Mouse (Mus musculus) CH12.LX (cell line): ENCODE data around the gene Pax5. TPM values are rescaled to one million over a fixed set of nuclear protein-coding genes. Genes with fewer than 3 reads are reported as not detected.

Experiments
- DNase-seq: peaks from one replicate; pipeline ENCODE4 v3.0.0-alpha.2; 2013; ENCODE audit errors: extremely low read depth
- H3K27ac ChIP-seq: 2 replicates; pipeline ENCODE4 v1.5.1; 2012; ENCODE audit warnings: low read depth, mild to moderate bottlenecking, control low read depth, moderate library complexity; ENCODE audit not compliant: insufficient read depth
- H3K27me3 ChIP-seq: replicated peaks from 2 replicates; pipeline ENCODE3; 2012; ENCODE audit warnings: inconsistent platforms
- H3K36me3 ChIP-seq, 2 experiments: replicated peaks in 1 of 2; 2 replicates each; pipeline versions ENCODE3 to v1.6.1; 2012; ENCODE audit warnings: inconsistent platforms in 1 of 2, low read length in 1 of 2, mild to moderate bottlenecking in 1 of 2, mixed read lengths in 1 of 2, moderate library complexity in 1 of 2; ENCODE audit not compliant: control insufficient read depth in 1 of 2, insufficient read depth in 1 of 2
- H3K4me1 ChIP-seq, 2 experiments: 2 replicates each; pipeline ENCODE4 v1.6.1; 2012; ENCODE audit warnings: inconsistent platforms in 1 of 2, moderate library complexity in 1 of 2; ENCODE audit not compliant: insufficient read depth in 2 of 2, control insufficient read depth in 1 of 2
- H3K4me2 ChIP-seq: 2 replicates; pipeline ENCODE4 v1.6.1; 2012; ENCODE audit warnings: low read depth, mild to moderate bottlenecking, control low read depth; ENCODE audit not compliant: poor library complexity, insufficient read depth, severe bottlenecking
- H3K4me3 ChIP-seq, 3 experiments: fragments of 150-350 bp in 1 of 3; sonication (generic) in 1 of 3; replicated peaks in 1 of 3; 2 replicates each; pipeline versions ENCODE3 to v1.5.1; 2011 to 2012; ENCODE audit warnings: low read depth in 2 of 3, low read length in 2 of 3, mild to moderate bottlenecking in 2 of 3, moderate library complexity in 2 of 3, control low read depth in 1 of 3, improper control_type of control experiment in 1 of 3, inconsistent platforms in 1 of 3, mixed read lengths in 1 of 3; ENCODE audit not compliant: poor library complexity in 1 of 3
- H3K79me2 ChIP-seq: replicated peaks from 2 replicates; pipeline ENCODE4 v1.6.1; 2012; ENCODE audit warnings: mild to moderate bottlenecking, moderate library complexity; ENCODE audit not compliant: control insufficient read depth, poor library complexity, insufficient read depth, severe bottlenecking; ENCODE audit errors: extremely low read depth
- H3K9ac ChIP-seq: 2 replicates; pipeline ENCODE4 v1.6.1; 2012; ENCODE audit warnings: low read depth, mild to moderate bottlenecking, control low read depth, moderate library complexity; ENCODE audit not compliant: insufficient read depth
- H3K9me3 ChIP-seq: replicated peaks from 2 replicates; pipeline ENCODE3; 2012; ENCODE audit warnings: low read length, inconsistent platforms, mixed read lengths
- BHLHE40 ChIP-seq: IDR thresholded peaks from 2 replicates; pipeline ENCODE4 v1.6.1; 2011; ENCODE audit warnings: mild to moderate bottlenecking, low read depth, low read length, improper control_type of control experiment
- E2F4 ChIP-seq: IDR thresholded peaks from 2 replicates; pipeline ENCODE4 v1.6.1; 2011; ENCODE audit warnings: low read depth, low read length, improper control_type of control experiment; ENCODE audit not compliant: insufficient replicate concordance
- ELF1 ChIP-seq: IDR thresholded peaks from 2 replicates; pipeline ENCODE4 v1.6.1; 2014; ENCODE audit warnings: low read depth, mild to moderate bottlenecking, inconsistent platforms, low read length, improper control_type of control experiment
- EP300 ChIP-seq: IDR thresholded peaks from 2 replicates; pipeline ENCODE4 v1.6.1; 2011; ENCODE audit warnings: low read length, improper control_type of control experiment
- ETS1 ChIP-seq: conservative IDR thresholded peaks from 2 replicates; pipeline ENCODE4 v1.6.1; 2012; ENCODE audit warnings: low read depth, mild to moderate bottlenecking, inconsistent platforms, low read length, improper control_type of control experiment, moderate library complexity
- GABPA ChIP-seq: IDR thresholded peaks from 2 replicates; pipeline ENCODE4 v1.6.1; 2012; ENCODE audit warnings: low read depth, low read length, improper control_type of control experiment, inconsistent platforms; ENCODE audit not compliant: insufficient replicate concordance
- JUN ChIP-seq: IDR thresholded peaks from 2 replicates; pipeline ENCODE4 v1.6.1; 2011; ENCODE audit warnings: low read depth, mild to moderate bottlenecking, low read length, improper control_type of control experiment, moderate library complexity; ENCODE audit not compliant: insufficient read depth
- JUND ChIP-seq: conservative IDR thresholded peaks from 2 replicates; pipeline ENCODE4 v1.6.1; 2011; ENCODE audit warnings: low read depth, low read length, improper control_type of control experiment
- MAX ChIP-seq: IDR thresholded peaks from 2 replicates; pipeline ENCODE4 v1.6.1; 2011; ENCODE audit warnings: low read length, improper control_type of control experiment
- MAZ ChIP-seq: IDR thresholded peaks from 2 replicates; pipeline ENCODE4 v1.6.1; 2012; ENCODE audit warnings: low read depth, mild to moderate bottlenecking, inconsistent platforms, low read length, improper control_type of control experiment, moderate library complexity
- MEF2A ChIP-seq: IDR thresholded peaks from 2 replicates; pipeline ENCODE4 v1.6.1; 2014; ENCODE audit warnings: low read depth, mild to moderate bottlenecking, inconsistent platforms, low read length, improper control_type of control experiment, borderline replicate concordance
- MYC ChIP-seq: IDR thresholded peaks from 2 replicates; pipeline ENCODE4 v1.6.1; 2011; ENCODE audit warnings: low read depth, mild to moderate bottlenecking, improper control_type of control experiment, low read length
- NRF1 ChIP-seq: IDR thresholded peaks from 2 replicates; pipeline ENCODE4 v1.6.1; 2014; ENCODE audit warnings: low read depth, mild to moderate bottlenecking, inconsistent platforms, low read length, improper control_type of control experiment, moderate library complexity
- PAX5 ChIP-seq: IDR thresholded peaks from 2 replicates; pipeline ENCODE4 v1.6.1; 2012; ENCODE audit warnings: low read length, inconsistent platforms, mixed read lengths
- POLR2A ChIP-seq: IDR thresholded peaks from 2 replicates; pipeline ENCODE4 v1.6.1; 2011; ENCODE audit warnings: low read depth, mild to moderate bottlenecking, improper control_type of control experiment, low read length
- POLR2AphosphoS2 ChIP-seq: IDR thresholded peaks from 2 replicates; pipeline ENCODE4 v1.6.1; 2011; ENCODE audit warnings: low read depth, low read length, improper control_type of control experiment
- RAD21 ChIP-seq: IDR thresholded peaks from 2 replicates; pipeline ENCODE4 v1.6.1; 2011; ENCODE audit warnings: low read depth, mild to moderate bottlenecking, low read length, improper control_type of control experiment, moderate library complexity
- RCOR1 ChIP-seq: conservative IDR thresholded peaks from 2 replicates; pipeline ENCODE4 v1.6.1; 2012; ENCODE audit warnings: low read depth, mild to moderate bottlenecking, inconsistent platforms, low read length, improper control_type of control experiment
- SIN3A ChIP-seq: IDR thresholded peaks from 2 replicates; pipeline ENCODE4 v1.6.1; 2012; ENCODE audit warnings: low read length, improper control_type of control experiment, inconsistent platforms
- SMC3 ChIP-seq: IDR thresholded peaks from 2 replicates; pipeline ENCODE4 v1.6.1; 2011; ENCODE audit warnings: low read depth, low read length, improper control_type of control experiment
- TBP ChIP-seq: conservative IDR thresholded peaks from 2 replicates; pipeline ENCODE4 v1.6.1; 2011; ENCODE audit warnings: low read depth, low read length, improper control_type of control experiment
- TCF12 ChIP-seq: IDR thresholded peaks from 2 replicates; pipeline ENCODE4 v1.6.1; 2014; ENCODE audit warnings: low read depth, mild to moderate bottlenecking, inconsistent platforms, low read length, improper control_type of control experiment
- ZC3H11A ChIP-seq: IDR thresholded peaks from 2 replicates; pipeline ENCODE4 v1.6.1; 2012; ENCODE audit warnings: low read depth, mild to moderate bottlenecking, inconsistent platforms, low read length, improper control_type of control experiment
- ZKSCAN1 ChIP-seq: IDR thresholded peaks from 2 replicates; pipeline ENCODE4 v1.6.1; 2012; ENCODE audit warnings: low read depth, inconsistent platforms, low read length, improper control_type of control experiment, borderline replicate concordance
- ZMIZ1 ChIP-seq: IDR thresholded peaks from 2 replicates; pipeline ENCODE4 v1.6.1; 2012; ENCODE audit warnings: low read depth, mild to moderate bottlenecking, inconsistent platforms, low read length, improper control_type of control experiment
- ZNF384 ChIP-seq: IDR thresholded peaks from 2 replicates; pipeline ENCODE4 v1.6.1; 2012; ENCODE audit warnings: low read depth, low read length, improper control_type of control experiment, inconsistent platforms
- dilution Hi-C: fragments of 300-500 bp; cut with MboI; formaldehyde crosslinking; loops from 2 replicates; pipeline ENCODE4 v1.14.3; 2020; ENCODE audit warnings: low sequenced_read_pairs; ENCODE audit not compliant: extremely low pct_unique_long_range_greater_than_20kb, extremely low pct_ligation_motif_present
- in situ Hi-C: fragments of 300-500 bp; cut with MboI; formaldehyde crosslinking; loops from 3 replicates; pipeline ENCODE4 v1.14.3; 2019; ENCODE audit warnings: low sequenced_read_pairs, low pct_ligation_motif_present, low pct_unique_long_range_greater_than_20kb, mixed read lengths
- polyA plus RNA-seq: library from polyadenylated mRNA; unstranded; fragments of >175 nt; gene quantifications from 2 replicates; pipeline ENCODE4 v1.2.1, GENCODE M21; 2012; ENCODE audit warnings: low read depth; ENCODE audit not compliant: insufficient read length
- total RNA-seq, 2 experiments: library from RNA; depleted of rRNA; stranded (reverse); fragments of 300-350 nt in 1 of 2; fragments of >200 nt in 1 of 2; gene quantifications; 2 replicates each; pipeline ENCODE4 v1.2.3; 2012 to 2014

Gene Pax5
- total and polyA plus RNA-seq, 3 experiments, result 13.5 to 57.4 (median 21.8) TPM

- Histone ChIP-seq H3K27me3 (no peaks in the 10 kb centered on the region), H3K4me1 (peaks cover 0 to 14% of the 10 kb centered on the region in 2 experiments; a peak in 1 of 4 replicates), H3K4me3 (no peak overlapping the region), H3K9ac (no peak overlapping the region), H3K36me3 (no peaks in the 10 kb centered on the region), H3K4me2 (no peak overlapping the region), H3K9me3 (peaks cover 16% of the 10 kb centered on the region), H3K27ac (no peak overlapping the region), H3K79me2 (no peaks in the 10 kb centered on the region)
- TF ChIP-seq RAD21 (no peak), SMC3 (no peak), MAX (no peak), ZC3H11A (no peak), ETS1 (no peak)
- dilution Hi-C loops, result no loop called here
- in situ Hi-C loops, result no loop called here
- no peak for DNase-seq
Measured at GRCm38 (mm10) chr4:44717676-44718075, 7.4 kb upstream of the Pax5 start.

- peaks cover 22% of the 10 kb centered on the region for H3K9me3 ChIP-seq
- TF ChIP-seq MYC (no peak), TBP (no peak), SMC3 (no peak), ZMIZ1 (no peak), JUN (no peak), JUND (no peak), RCOR1 (no peak), MEF2A (no peak)
- H3K4me2 ChIP-seq, result no peak overlapping the region
- no peaks in the 10 kb centered on the region for H3K79me2 ChIP-seq
- H3K4me1 ChIP-seq, result peaks cover 0 to 14% of the 10 kb centered on the region in 2 experiments; a peak in 1 of 4 replicates
- no peak overlapping the region for H3K27ac ChIP-seq
- no peak for DNase-seq
- no peak overlapping the region for H3K4me3 ChIP-seq
- in situ Hi-C loops (no loop called here), dilution Hi-C loops (no loop called here)
- H3K27me3 ChIP-seq, result no peaks in the 10 kb centered on the region
- H3K36me3 ChIP-seq, result no peaks in the 10 kb centered on the region
- no peak overlapping the region for H3K9ac ChIP-seq
Measured at GRCm38 (mm10) chr4:44716391-44716790, 6.1 kb upstream of the Pax5 start.

- Histone ChIP-seq H3K4me2 (no peak overlapping the region), H3K4me3 (no peak overlapping the region), H3K9ac (no peak overlapping the region), H3K4me1 (peaks cover 0 to 14% of the 10 kb centered on the region in 2 experiments; a peak in 1 of 4 replicates), H3K27me3 (no peaks in the 10 kb centered on the region), H3K36me3 (no peaks in the 10 kb centered on the region), H3K79me2 (no peaks in the 10 kb centered on the region), H3K27ac (no peak overlapping the region), H3K9me3 (peaks cover 22% of the 10 kb centered on the region)
- in situ Hi-C loops (no loop called here), dilution Hi-C loops (no loop called here)
- TF ChIP-seq BHLHE40 (no peak), ELF1 (no peak), MEF2A (no peak), NRF1 (no peak), ZNF384 (no peak), PAX5 (no peak), E2F4 (no peak), MAZ (no peak), GABPA (no peak), ZMIZ1 (no peak), ZC3H11A (no peak), POLR2A (no peak), ZKSCAN1 (no peak), TCF12 (no peak), EP300 (no peak), POLR2AphosphoS2 (no peak), SIN3A (no peak)
- no peak for DNase-seq
Measured at GRCm38 (mm10) chr4:44715621-44716160, 5.4 kb upstream of the Pax5 start.
